Mouse (Mus musculus) G1E (cell line): Measurements from ENCODE around the gene Efhc1.

Experiments used
- CTCF ChIP-seq: IDR thresholded peaks from 2 replicates; pipeline ENCODE4 v1.5.1; 2012; ENCODE audit warnings: low read depth, low read length, inconsistent platforms, mixed read lengths
- GATA1 ChIP-seq: IDR thresholded peaks from 2 replicates; pipeline ENCODE4 v1.6.1; 2012; ENCODE audit warnings: borderline replicate concordance, low read length, inconsistent platforms, mixed read lengths
- TAL1 ChIP-seq: conservative IDR thresholded peaks from 2 replicates; pipeline ENCODE4 v1.6.1; 2012; ENCODE audit warnings: low read depth, low read length, inconsistent platforms, mixed read lengths

DNA sequence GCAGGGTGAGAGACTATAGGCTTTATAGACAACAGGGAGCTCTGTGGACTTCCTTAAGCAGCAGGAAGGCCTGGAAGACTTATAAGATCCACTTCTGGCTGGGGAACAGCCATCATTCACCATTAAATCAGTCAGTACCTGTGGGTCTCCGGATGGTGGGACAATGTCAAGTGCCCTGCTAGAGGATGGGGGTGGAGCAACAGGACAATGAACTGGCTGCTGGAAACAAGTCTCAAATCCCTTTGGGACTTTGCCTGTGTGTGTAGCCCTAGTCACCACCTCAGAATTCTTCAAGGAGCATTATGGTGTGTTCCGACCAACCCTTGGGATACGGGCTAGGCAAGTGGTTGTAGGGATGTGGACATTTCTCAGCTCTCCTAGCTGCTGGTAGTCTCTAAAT lies 71.7 kb downstream of the Efhc1 start:
- TF ChIP-seq TAL1 (no peak), CTCF (no peak), GATA1 (no peak)
